Mouse (Mus musculus) forebrain, embryonic 15.5 days (tissue): ENCODE measurements around the gene Oaz2. TPM values are rescaled to one million over a fixed set of nuclear protein-coding genes. Genes with fewer than 3 reads are reported as not detected.

Source experiments
- ATAC-seq: fragments of 200-750 bp; cut with Nextera tagmentation; replicated peaks from 2 replicates; pipeline ENCODE4 v1.8.0; 2017; ENCODE audit warnings: mild to moderate bottlenecking, moderate TSS enrichment, moderate library complexity
- H3K27ac ChIP-seq: fragments of 300-500 bp; sonication (generic); replicated peaks from 2 replicates; pipeline ENCODE4 v1.5.1; 2015; ENCODE audit warnings: mild to moderate bottlenecking, inconsistent platforms
- H3K27me3 ChIP-seq: fragments of 300-500 bp; sonication (generic); 2 replicates; pipeline ENCODE4 v1.6.1; 2015; ENCODE audit warnings: inconsistent platforms
- H3K36me3 ChIP-seq: fragments of 300-500 bp; sonication (generic); 2 replicates; pipeline ENCODE4 v1.6.1; 2015; ENCODE audit warnings: mild to moderate bottlenecking, inconsistent platforms
- H3K4me1 ChIP-seq: fragments of 300-500 bp; sonication (generic); 2 replicates; pipeline ENCODE4 v1.6.1; 2015; ENCODE audit warnings: inconsistent platforms
- H3K4me2 ChIP-seq: fragments of 300-500 bp; sonication (generic); replicated peaks from 2 replicates; pipeline ENCODE4 v1.6.1; 2015; ENCODE audit warnings: mild to moderate bottlenecking, inconsistent platforms
- H3K4me3 ChIP-seq: fragments of 300-500 bp; sonication (generic); 2 replicates; pipeline ENCODE4 v1.5.1; 2015; ENCODE audit warnings: mild to moderate bottlenecking, inconsistent platforms
- H3K9ac ChIP-seq: fragments of 300-500 bp; sonication (generic); replicated peaks from 2 replicates; pipeline ENCODE4 v1.6.1; 2015; ENCODE audit warnings: mild to moderate bottlenecking, inconsistent platforms
- H3K9me3 ChIP-seq: fragments of 300-500 bp; sonication (generic); 2 replicates; pipeline ENCODE4 v1.6.1; 2016; ENCODE audit warnings: inconsistent platforms
- WGBS: fragments of 180-500 bp; shearing (Covaris S2); methylation state at CpG from one replicate; pipeline ENCODE4 v1.1.7; 2015; ENCODE audit warnings: mixed read lengths; 5-methylcytosine and 5-hydroxymethylcytosine counted together
- polyA plus RNA-seq: library from polyadenylated mRNA; unstranded; fragments of >200 nt; fragmentation: Nextera tagmentation; extraction: Ambion mirVana; gene quantifications from 2 replicates; pipeline ENCODE4 v1.2.1, GENCODE M21; 2015

Gene Oaz2
- polyA plus RNA-seq, 1 experiment from 2014 or later = 347 TPM

GRCm38 (mm10) chr9:65655540-65655939 lies 12.3 kb upstream of the Oaz2 start:
- Histone ChIP-seq H3K4me3 (no peak overlapping the region), H3K9ac (no peak overlapping the region), H3K9me3 (no peaks in the 10 kb centered on the region), H3K4me2 (no peak overlapping the region), H3K27me3 (no peaks in the 10 kb centered on the region), H3K36me3 (no peaks in the 10 kb centered on the region), H3K4me1 (no peaks in the 10 kb centered on the region), H3K27ac (no peak overlapping the region)
- ATAC-seq = no peak
- 91% methylated on average over 8 of the region's 8 CpGs for WGBS

- WGBS = 73% methylated on average over 3 of the region's 3 CpGs
- Histone ChIP-seq H3K27me3 (no peaks in the 10 kb centered on the region), H3K9ac (no peak overlapping the region), H3K4me1 (no peaks in the 10 kb centered on the region), H3K9me3 (no peaks in the 10 kb centered on the region), H3K4me3 (no peak overlapping the region), H3K4me2 (no peak overlapping the region), H3K27ac (no peak overlapping the region), H3K36me3 (no peaks in the 10 kb centered on the region)
- no peak for ATAC-seq
These were observed 10.6 kb upstream of the Oaz2 start for GRCm38 (mm10) chr9:65657218-65657617.

GRCm38 (mm10) chr9:65661029-65661428 lies 6.8 kb upstream of the Oaz2 start:
- no peaks in the 10 kb centered on the region for H3K4me1 ChIP-seq
- H3K36me3 ChIP-seq = no peaks in the 10 kb centered on the region
- H3K9me3 ChIP-seq = no peaks in the 10 kb centered on the region
- H3K4me2 ChIP-seq = no peak overlapping the region
- 63% methylated on average over 5 of the region's 5 CpGs for WGBS
- no peak overlapping the region for H3K4me3 ChIP-seq
- no peak for ATAC-seq
- H3K27ac ChIP-seq = no peak overlapping the region
- no peaks in the 10 kb centered on the region for H3K27me3 ChIP-seq
- H3K9ac ChIP-seq = no peak overlapping the region

GRCm38 (mm10) chr9:65661493-65661892 lies 6.3 kb upstream of the Oaz2 start:
- no peak overlapping the region for H3K4me2 ChIP-seq
- no peaks in the 10 kb centered on the region for H3K4me1 ChIP-seq
- no peaks in the 10 kb centered on the region for H3K27me3 ChIP-seq
- no peak for ATAC-seq
- no peak overlapping the region for H3K27ac ChIP-seq
- no peak overlapping the region for H3K9ac ChIP-seq
- no peaks in the 10 kb centered on the region for H3K9me3 ChIP-seq
- no peaks in the 10 kb centered on the region for H3K36me3 ChIP-seq
- no peak overlapping the region for H3K4me3 ChIP-seq
- WGBS = 88% methylated on average over 1 of the region's 1 CpGs

GRCm38 (mm10) chr9:65664163-65664562 lies 3.6 kb upstream of the Oaz2 start:
- ATAC-seq = no peak
- no peak overlapping the region for H3K9ac ChIP-seq
- H3K36me3 ChIP-seq = no peaks in the 10 kb centered on the region
- WGBS = 1% methylated on average over 3 of the region's 3 CpGs
- H3K4me2 ChIP-seq = no peak overlapping the region
- no peak overlapping the region for H3K27ac ChIP-seq
- H3K9me3 ChIP-seq = no peaks in the 10 kb centered on the region
- no peak overlapping the region for H3K4me3 ChIP-seq
- no peaks in the 10 kb centered on the region for H3K4me1 ChIP-seq
- H3K27me3 ChIP-seq = no peaks in the 10 kb centered on the region

- no peaks in the 10 kb centered on the region for H3K36me3 ChIP-seq
- H3K4me3 ChIP-seq = no peak overlapping the region
- H3K27me3 ChIP-seq = no peaks in the 10 kb centered on the region
- H3K4me2 ChIP-seq = no peak overlapping the region
- WGBS = 7% methylated on average over 5 of the region's 5 CpGs
- H3K9ac ChIP-seq = no peak overlapping the region
- H3K4me1 ChIP-seq = no peaks in the 10 kb centered on the region
- no peaks in the 10 kb centered on the region for H3K9me3 ChIP-seq
- no peak for ATAC-seq
- H3K27ac ChIP-seq = no peak overlapping the region
These were observed 1.8 kb upstream of the Oaz2 start for GRCm38 (mm10) chr9:65666042-65666441.

- no peak overlapping the region for H3K9ac ChIP-seq
- no peaks in the 10 kb centered on the region for H3K9me3 ChIP-seq
- H3K36me3 ChIP-seq = no peaks in the 10 kb centered on the region
- ATAC-seq = no peak
- no peaks in the 10 kb centered on the region for H3K27me3 ChIP-seq
- H3K4me3 ChIP-seq = no peak overlapping the region
- H3K4me2 ChIP-seq = no peak overlapping the region
- peaks cover 7% of the 10 kb centered on the region for H3K4me1 ChIP-seq
- 71% methylated on average over 9 of the region's 9 CpGs for WGBS
- no peak overlapping the region for H3K27ac ChIP-seq
These were observed 3.7 kb downstream of the Oaz2 start for GRCm38 (mm10) chr9:65671431-65671931.

GRCm38 (mm10) chr9:65672996-65673395 lies 5.2 kb downstream of the Oaz2 start:
- peaks cover 18% of the 10 kb centered on the region for H3K4me1 ChIP-seq
- 89% methylated on average over 11 of the region's 11 CpGs for WGBS
- H3K9ac ChIP-seq = no peak overlapping the region
- H3K4me2 ChIP-seq = no peak overlapping the region
- no peak for ATAC-seq
- no peaks in the 10 kb centered on the region for H3K9me3 ChIP-seq
- no peaks in the 10 kb centered on the region for H3K36me3 ChIP-seq
- H3K27me3 ChIP-seq = no peaks in the 10 kb centered on the region
- no peak overlapping the region for H3K27ac ChIP-seq
- H3K4me3 ChIP-seq = no peak overlapping the region

GRCm38 (mm10) chr9:65675461-65676357 lies 7.9 kb downstream of the Oaz2 start:
- Histone ChIP-seq H3K27me3 (no peaks in the 10 kb centered on the region), H3K4me3 (peak overlapping the region; percentile 73), H3K9me3 (no peaks in the 10 kb centered on the region), H3K27ac (peak overlapping the region; percentile 81), H3K9ac (peak overlapping the region; percentile 85), H3K4me2 (peak overlapping the region; percentile 89), H3K36me3 (no peaks in the 10 kb centered on the region), H3K4me1 (peaks cover 45% of the 10 kb centered on the region)
- WGBS = 56% methylated on average over 8 of the region's 8 CpGs
- ATAC-seq = peak; percentile 75

- Histone ChIP-seq H3K36me3 (no peaks in the 10 kb centered on the region), H3K9ac (peak overlapping the region; percentile 85), H3K4me3 (peak overlapping the region; percentile 73), H3K9me3 (no peaks in the 10 kb centered on the region), H3K4me1 (peaks cover 53% of the 10 kb centered on the region), H3K27ac (peak overlapping the region; percentile 81), H3K27me3 (no peaks in the 10 kb centered on the region), H3K4me2 (peak overlapping the region; percentile 89)
- peak; percentile 98 for ATAC-seq
- WGBS = 0% methylated on average over 36 of the region's 51 CpGs
These were observed 8.7 kb downstream of the Oaz2 start for GRCm38 (mm10) chr9:65676358-65677118.

- Histone ChIP-seq H3K27me3 (no peaks in the 10 kb centered on the region), H3K4me3 (peak overlapping the region; percentile 73), H3K4me2 (peak overlapping the region; percentile 89), H3K9ac (peak overlapping the region; percentile 85), H3K27ac (peak overlapping the region; percentile 81), H3K9me3 (no peaks in the 10 kb centered on the region), H3K36me3 (no peaks in the 10 kb centered on the region), H3K4me1 (peaks cover 55% of the 10 kb centered on the region)
- ATAC-seq = no peak
- WGBS = 2% methylated on average over 3 of the region's 3 CpGs
These were observed 9.3 kb downstream of the Oaz2 start for GRCm38 (mm10) chr9:65677119-65677462.

GRCm38 (mm10) chr9:65679181-65679761 lies 11.5 kb downstream of the Oaz2 start:
- H3K9ac ChIP-seq = peak overlapping the region; percentile 1; the same call in 1 of the 2 replicates
- 0 out of 2 replicates have a peak overlapping the region, but pooled peaks have one; percentile 39 for H3K27ac ChIP-seq
- H3K4me1 ChIP-seq = peaks cover 71% of the 10 kb centered on the region
- H3K36me3 ChIP-seq = no peaks in the 10 kb centered on the region
- WGBS = 24% methylated on average over 5 of the region's 5 CpGs
- ATAC-seq = no peak
- H3K4me3 ChIP-seq = peak overlapping the region; percentile 22
- H3K27me3 ChIP-seq = no peaks in the 10 kb centered on the region
- peak overlapping the region; percentile 89 for H3K4me2 ChIP-seq
- no peaks in the 10 kb centered on the region for H3K9me3 ChIP-seq
